Mouse (Mus musculus): Measurements from ENCODE around the gene Commd9. TPM values are rescaled to one million over a fixed set of nuclear protein-coding genes. Genes with fewer than 3 reads are reported as not detected.

The Commd9 gene
- polyA plus RNA-seq (2014; fragmentation: Nextera tagmentation; extraction: Ambion mirVana): 61.9 and 68.5 TPM in 2 replicates

- no peak within 1 kb of the TSS for H3K27ac ChIP-seq (ENCODE audit: low read depth, low read length)
- H3K4me2 ChIP-seq (ENCODE audit: low read depth, low read length, severe bottlenecking): peak within 1 kb of the TSS; percentile 77
- peaks cover 5% of the 10 kb centered on the region; the same call in 1 of the 2 replicates for H3K4me1 ChIP-seq (replicated peaks; ENCODE audit: control insufficient read depth, insufficient read depth, low read length)
- H3K9me3 ChIP-seq (ENCODE audit: control insufficient read depth, low read length): no peaks in the 10 kb centered on the region
- peak within 1 kb of the TSS; percentile 52 for H3K9ac ChIP-seq (ENCODE audit: low read length)
- H3K4me3 ChIP-seq (ENCODE audit: low read depth, low read length): peak within 1 kb of the TSS; percentile 54
- DNase-seq (ENCODE audit: low spot score): peak; percentile 94
- WGBS: 13% methylated on average over 22 of the region's 22 CpGs
- peak; percentile 97 for ATAC-seq (replicated peaks; ENCODE audit: low FRiP score)
- H3K27me3 ChIP-seq (ENCODE audit: control insufficient read depth, insufficient read depth, low read length): no peaks in the 10 kb centered on the region; the same call in 1 of the 2 replicates
- no peaks in the 10 kb centered on the region for H3K36me3 ChIP-seq (ENCODE audit: control insufficient read depth, insufficient read depth, low read length)
These were observed at the start of gene Commd9 for GRCm38 (mm10) chr2:101885768-101886438. Gene Commd9 (plus strand): TSS chr2:101886247.

- WGBS: 88% methylated on average over 7 of the region's 7 CpGs
- H3K4me3 ChIP-seq (ENCODE audit: low read depth, low read length): no peak overlapping the region
- DNase-seq (ENCODE audit: low spot score) (no peak), ATAC-seq (replicated peaks; ENCODE audit: low FRiP score) (no peak)
- H3K9ac ChIP-seq (ENCODE audit: low read length): no peak overlapping the region
- no peaks in the 10 kb centered on the region for H3K9me3 ChIP-seq (ENCODE audit: control insufficient read depth, low read length)
- H3K4me1 ChIP-seq (replicated peaks; ENCODE audit: control insufficient read depth, insufficient read depth, low read length): no peaks in the 10 kb centered on the region
- H3K36me3 ChIP-seq (ENCODE audit: control insufficient read depth, insufficient read depth, low read length): no peaks in the 10 kb centered on the region
- no peak overlapping the region for H3K27ac ChIP-seq (ENCODE audit: low read depth, low read length)
- H3K4me2 ChIP-seq (ENCODE audit: low read depth, low read length, severe bottlenecking): no peak overlapping the region
- H3K27me3 ChIP-seq (ENCODE audit: control insufficient read depth, insufficient read depth, low read length): no peaks in the 10 kb centered on the region
These were observed 43.3 kb upstream of the Commd9 start for GRCm38 (mm10) chr2:101842756-101843155.

GRCm38 (mm10) chr2:101854792-101855191 lies 31.3 kb upstream of the Commd9 start:
- H3K4me2 ChIP-seq (ENCODE audit: low read depth, low read length, severe bottlenecking): no peak overlapping the region
- H3K27me3 ChIP-seq (ENCODE audit: control insufficient read depth, insufficient read depth, low read length): no peaks in the 10 kb centered on the region

GRCm38 (mm10) chr2:101856174-101856573 lies 29.9 kb upstream of the Commd9 start:
- ATAC-seq (replicated peaks; ENCODE audit: low FRiP score): no peak
- no peak for DNase-seq (ENCODE audit: low spot score)
- no peak overlapping the region for H3K27ac ChIP-seq (ENCODE audit: low read depth, low read length)
- H3K9me3 ChIP-seq (ENCODE audit: control insufficient read depth, low read length): no peaks in the 10 kb centered on the region
- WGBS: 83% methylated on average over 9 of the region's 9 CpGs
- no peaks in the 10 kb centered on the region for H3K4me1 ChIP-seq (replicated peaks; ENCODE audit: control insufficient read depth, insufficient read depth, low read length)
- H3K4me2 ChIP-seq (ENCODE audit: low read depth, low read length, severe bottlenecking): no peak overlapping the region
- H3K4me3 ChIP-seq (ENCODE audit: low read depth, low read length): no peak overlapping the region
- no peaks in the 10 kb centered on the region for H3K36me3 ChIP-seq (ENCODE audit: control insufficient read depth, insufficient read depth, low read length)
- H3K27me3 ChIP-seq (ENCODE audit: control insufficient read depth, insufficient read depth, low read length): no peaks in the 10 kb centered on the region
- H3K9ac ChIP-seq (ENCODE audit: low read length): no peak overlapping the region

More at GRCm38 (mm10) chr2:101854792-101855191, 31.3 kb upstream of the Commd9 start:
- DNase-seq (ENCODE audit: low spot score): no peak
- Histone ChIP-seq H3K4me3 (ENCODE audit: low read depth, low read length) (no peak overlapping the region), H3K4me1 (replicated peaks; ENCODE audit: control insufficient read depth, insufficient read depth, low read length) (no peaks in the 10 kb centered on the region), H3K27ac (ENCODE audit: low read depth, low read length) (no peak overlapping the region), H3K36me3 (ENCODE audit: control insufficient read depth, insufficient read depth, low read length) (no peaks in the 10 kb centered on the region), H3K9me3 (ENCODE audit: control insufficient read depth, low read length) (no peaks in the 10 kb centered on the region), H3K9ac (ENCODE audit: low read length) (no peak overlapping the region)
- no peak for ATAC-seq (replicated peaks; ENCODE audit: low FRiP score)
- WGBS: 77% methylated on average over 7 of the region's 7 CpGs

GRCm38 (mm10) chr2:101860920-101861485 lies 25.0 kb upstream of the Commd9 start:
- Histone ChIP-seq H3K36me3 (ENCODE audit: control insufficient read depth, insufficient read depth, low read length) (no peaks in the 10 kb centered on the region), H3K9ac (ENCODE audit: low read length) (no peak overlapping the region), H3K27ac (ENCODE audit: low read depth, low read length) (no peak overlapping the region), H3K4me2 (ENCODE audit: low read depth, low read length, severe bottlenecking) (no peak overlapping the region), H3K4me3 (ENCODE audit: low read depth, low read length) (no peak overlapping the region), H3K4me1 (replicated peaks; ENCODE audit: control insufficient read depth, insufficient read depth, low read length) (no peaks in the 10 kb centered on the region), H3K9me3 (ENCODE audit: control insufficient read depth, low read length) (no peaks in the 10 kb centered on the region), H3K27me3 (ENCODE audit: control insufficient read depth, insufficient read depth, low read length) (no peaks in the 10 kb centered on the region)
- ATAC-seq (replicated peaks; ENCODE audit: low FRiP score) (no peak), DNase-seq (ENCODE audit: low spot score) (no peak)
- 89% methylated on average over 3 of the region's 3 CpGs for WGBS

- ATAC-seq (replicated peaks; ENCODE audit: low FRiP score): no peak
These were observed 23.6 kb upstream of the Commd9 start for GRCm38 (mm10) chr2:101862219-101863123.

DNA sequence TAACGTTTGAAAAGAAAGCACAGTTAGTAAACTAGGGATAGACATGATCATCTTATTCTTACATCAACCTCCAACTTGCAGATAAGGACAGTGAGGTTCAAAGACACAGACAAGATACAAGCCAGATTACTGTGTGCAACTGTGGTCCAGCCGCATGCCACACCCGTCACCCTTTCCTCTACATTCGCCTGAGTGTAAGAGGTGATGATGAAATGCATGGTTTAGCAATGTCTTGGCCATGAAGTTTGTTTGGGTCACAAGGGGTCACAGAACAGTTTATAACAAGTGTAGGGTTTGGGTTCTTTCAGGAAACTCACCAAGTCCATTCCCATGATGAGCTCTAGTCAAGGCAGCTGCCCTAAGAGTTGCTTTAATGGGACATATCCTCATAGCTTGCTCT lies 17.4 kb upstream of the Commd9 start:
- no peak for DNase-seq (ENCODE audit: low spot score)
- Histone ChIP-seq H3K4me1 (replicated peaks; ENCODE audit: control insufficient read depth, insufficient read depth, low read length) (peaks cover 2% of the 10 kb centered on the region; the same call in 1 of the 2 replicates), H3K4me2 (ENCODE audit: low read depth, low read length, severe bottlenecking) (no peak overlapping the region), H3K36me3 (ENCODE audit: control insufficient read depth, insufficient read depth, low read length) (no peaks in the 10 kb centered on the region), H3K9ac (ENCODE audit: low read length) (no peak overlapping the region), H3K27me3 (ENCODE audit: control insufficient read depth, insufficient read depth, low read length) (no peaks in the 10 kb centered on the region), H3K27ac (ENCODE audit: low read depth, low read length) (no peak overlapping the region), H3K4me3 (ENCODE audit: low read depth, low read length) (no peak overlapping the region), H3K9me3 (ENCODE audit: control insufficient read depth, low read length) (no peaks in the 10 kb centered on the region)
- ATAC-seq (replicated peaks; ENCODE audit: low FRiP score): no peak
- WGBS: 91% methylated on average over 4 of the region's 4 CpGs

More at GRCm38 (mm10) chr2:101862219-101863123, 23.6 kb upstream of the Commd9 start:
- Histone ChIP-seq H3K4me1 (replicated peaks; ENCODE audit: control insufficient read depth, insufficient read depth, low read length) (no peaks in the 10 kb centered on the region), H3K27ac (ENCODE audit: low read depth, low read length) (no peak overlapping the region), H3K4me3 (ENCODE audit: low read depth, low read length) (no peak overlapping the region), H3K9me3 (ENCODE audit: control insufficient read depth, low read length) (no peaks in the 10 kb centered on the region), H3K4me2 (ENCODE audit: low read depth, low read length, severe bottlenecking) (no peak overlapping the region), H3K27me3 (ENCODE audit: control insufficient read depth, insufficient read depth, low read length) (no peaks in the 10 kb centered on the region), H3K9ac (ENCODE audit: low read length) (no peak overlapping the region), H3K36me3 (ENCODE audit: control insufficient read depth, insufficient read depth, low read length) (no peaks in the 10 kb centered on the region)
- 83% methylated on average over 15 of the region's 15 CpGs for WGBS
- no peak for DNase-seq (ENCODE audit: low spot score)

DNA sequence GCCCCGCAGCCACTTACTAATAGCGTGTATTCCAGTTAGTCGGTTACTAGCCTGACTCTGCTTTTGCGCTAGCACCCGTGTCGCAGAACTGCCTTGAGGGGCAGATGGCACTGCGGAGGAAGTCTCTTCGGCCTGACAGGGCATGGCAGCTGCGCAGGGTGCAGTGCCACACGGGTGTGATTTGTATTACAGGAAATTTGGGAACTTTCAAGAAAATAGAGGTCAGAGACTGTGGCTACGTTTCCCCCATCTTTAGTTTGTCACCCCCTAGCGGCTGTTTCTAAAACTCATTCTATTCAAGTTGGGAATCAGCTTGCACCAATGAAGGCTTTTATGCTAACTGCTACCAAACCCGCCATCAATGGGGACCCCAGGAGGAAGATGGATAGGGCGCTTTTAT lies 14.9 kb upstream of the Commd9 start:
- peak overlapping the region; percentile 36; the same call in 1 of the 2 replicates for H3K4me2 ChIP-seq (ENCODE audit: low read depth, low read length, severe bottlenecking)
- no peak overlapping the region for H3K4me3 ChIP-seq (ENCODE audit: low read depth, low read length)

More for the DNA sequence above, 14.9 kb upstream of the Commd9 start:
- Histone ChIP-seq H3K27me3 (ENCODE audit: control insufficient read depth, insufficient read depth, low read length) (no peaks in the 10 kb centered on the region), H3K36me3 (ENCODE audit: control insufficient read depth, insufficient read depth, low read length) (no peaks in the 10 kb centered on the region), H3K9ac (ENCODE audit: low read length) (peak overlapping the region; percentile 44; the same call in 1 of the 2 replicates), H3K27ac (ENCODE audit: low read depth, low read length) (no peak overlapping the region), H3K9me3 (ENCODE audit: control insufficient read depth, low read length) (no peaks in the 10 kb centered on the region), H3K4me1 (replicated peaks; ENCODE audit: control insufficient read depth, insufficient read depth, low read length) (peaks cover 2% of the 10 kb centered on the region; the same call in 1 of the 2 replicates)
- WGBS: 31% methylated on average over 14 of the region's 14 CpGs
- DNase-seq (ENCODE audit: low spot score) (no peak), ATAC-seq (replicated peaks; ENCODE audit: low FRiP score) (no peak)

Data from forebrain, embryonic 11.5 days (tissue).